In the genomic region with DNA sequence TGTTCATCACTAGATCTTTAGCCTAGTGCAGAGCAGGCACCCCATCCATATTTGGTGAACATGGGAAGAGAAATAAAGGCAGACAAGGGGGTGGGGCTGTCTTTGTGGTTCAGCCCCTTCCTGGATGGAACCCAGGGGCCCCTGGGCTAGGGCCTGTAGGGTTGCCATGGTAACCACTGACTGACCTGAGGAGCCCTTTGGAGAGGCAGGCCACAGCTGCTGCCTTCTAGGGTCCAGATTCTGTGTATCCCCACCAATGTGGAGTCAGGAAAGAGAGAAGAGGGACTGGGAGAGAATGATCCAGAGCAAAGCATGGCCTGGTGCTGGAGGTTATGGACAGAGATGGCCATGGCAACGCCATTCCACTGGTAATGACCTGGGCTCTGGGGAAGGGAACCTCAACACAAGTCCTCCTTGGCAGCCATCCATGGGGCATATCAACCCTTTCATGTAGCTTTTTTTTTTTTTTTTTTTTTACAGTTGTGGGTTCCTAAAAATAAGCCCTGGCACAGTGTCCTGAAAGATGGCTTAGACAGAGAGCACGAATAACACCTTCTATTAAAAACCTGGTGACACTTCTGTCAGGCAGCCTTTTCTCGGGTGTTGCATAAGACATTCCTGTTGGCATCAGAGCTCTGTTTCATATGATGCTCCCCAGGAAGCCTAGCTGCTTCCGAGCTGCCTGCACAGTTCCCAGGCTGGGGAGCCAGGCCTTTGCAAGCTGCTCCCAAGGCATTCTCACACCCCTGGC, we compare ENCODE assay signal across 11 mouse cellular contexts. TPM values are rescaled to one million over a fixed set of nuclear protein-coding genes. Genes with fewer than 3 reads are reported as not detected.
DNase-seq lines count a peak whose midpoint lies in the region; ATAC-seq lines count a peak whose summit lies in the region.
"Had no signal": no experiment of that assay in that cellular context is flagged by ENCODE, and none has a peak within 500 bp of the region (broad histone marks: within the 10 kb centered on the region; RNA-seq: fewer than 3 reads in every experiment).

No protein-coding gene starts in this region.

- WGBS in hindbrain, embryonic 10.5 days: 83% methylated on average over 4 of the region's 4 CpGs
- 79% methylated on average over 4 of the region's 4 CpGs for WGBS in hindbrain, embryonic 12.5 days

- intact Hi-C loops in left cerebral cortex, postnatal 36 days (cut with DNase I): no loop called here

- no peak overlapping the region for H3K9ac ChIP-seq in hindbrain, embryonic 12.5 days
- H3K9ac ChIP-seq: liver, postnatal 0 days; midbrain, embryonic 12.5 days had no signal

- H3K4me3 ChIP-seq in hindbrain, embryonic 10.5 days: no peak overlapping the region
- H3K4me3 ChIP-seq in hindbrain, embryonic 12.5 days: no peak overlapping the region
- H3K4me3 ChIP-seq: erythroblast, embryonic 14.5 days; layer of hippocampus, adult 2 months; midbrain, embryonic 12.5 days had no signal

- H3K4me1 ChIP-seq in hindbrain, embryonic 10.5 days (replicated peaks): peaks cover 21% of the 10 kb centered on the region
- peaks cover 7% of the 10 kb centered on the region for H3K4me1 ChIP-seq in hindbrain, embryonic 12.5 days

- H3K9me3 ChIP-seq in hindbrain, embryonic 10.5 days: no peaks in the 10 kb centered on the region
- no peaks in the 10 kb centered on the region for H3K9me3 ChIP-seq in hindbrain, embryonic 12.5 days (replicated peaks)
- H3K9me3 ChIP-seq: midbrain, embryonic 12.5 days had no signal

- peak; percentile 28 for DNase-seq in hindbrain, embryonic 10.5 days (ENCODE audit: low spot score)
- peak; percentile 35 to 41 for DNase-seq in cerebellum, postnatal 36 days
- DNase-seq in left cerebral cortex, postnatal 36 days (ENCODE audit: low spot score in 2 of 2): peak; percentile 47 to 59
- DNase-seq in kidney, postnatal 4 days: no peak
- DNase-seq in liver: no peak

- H3K4me2 ChIP-seq in hindbrain, embryonic 12.5 days (replicated peaks): no peak overlapping the region
- H3K4me2 ChIP-seq: midbrain, embryonic 12.5 days had no signal

- H3K27me3 ChIP-seq in hindbrain, embryonic 10.5 days (ENCODE audit: insufficient read depth, poor library complexity, severe bottlenecking): no peaks in the 10 kb centered on the region
- H3K27me3 ChIP-seq in hindbrain, embryonic 12.5 days: no peaks in the 10 kb centered on the region
- H3K27me3 ChIP-seq: midbrain, embryonic 12.5 days had no signal

- no peak for ATAC-seq in hindbrain, embryonic 12.5 days (ENCODE audit: low FRiP score)
- peak; percentile 43; the same call in 1 of the 2 replicates for ATAC-seq in cerebellum, adult (ENCODE audit: insufficient number of reproducible peaks, low FRiP score, low TSS enrichment)
- ATAC-seq: liver, postnatal 0 days had no signal

- peaks cover 98% of the 10 kb centered on the region for H3K36me3 ChIP-seq in hindbrain, embryonic 10.5 days
- H3K36me3 ChIP-seq in hindbrain, embryonic 12.5 days: no peaks in the 10 kb centered on the region

- 0 out of 2 replicates have a peak overlapping the region, but pooled peaks have one; percentile 50 for H3K27ac ChIP-seq in hindbrain, embryonic 10.5 days
- no peak overlapping the region for H3K27ac ChIP-seq in hindbrain, embryonic 12.5 days
- H3K27ac ChIP-seq: layer of hippocampus, adult 2 months; midbrain, embryonic 12.5 days had no signal

RNA-seq across cellular contexts. Expression of a gene that starts 16.7 kb away (rescaled TPM):
- 49.2 and 66.6 TPM in 2 replicates for polyA plus RNA-seq in hindbrain, embryonic 10.5 days (2016; fragmentation: Nextera tagmentation; extraction: Ambion mirVana)
- polyA plus RNA-seq in hindbrain, embryonic 12.5 days (2016; fragmentation: Nextera tagmentation; extraction: Ambion mirVana): 40.9 and 49.2 TPM in 2 replicates
- 10 to 100 TPM in 1 of 2 experiments, 1 to 10 TPM in 1; 9.3 to 11.3 TPM for total RNA-seq in left cerebral cortex, postnatal 36 days (2021)
- polyA plus RNA-seq: erythroblast, embryonic 14.5 days; liver, postnatal 0 days had no signal

Comparison
In these comparisons a context has a peak if more than half of its experiments do, and no peak if none do; other contexts are left out.
1. DNase-seq: peak in hindbrain, embryonic 10.5 days (single experiment), cerebellum, postnatal 36 days (2 of 2) and left cerebral cortex, postnatal 36 days (2 of 2); none in kidney, postnatal 4 days (0 of 2) and liver (single experiment).